Mouse (Mus musculus) lung, adult 18-20 months (tissue): Measurements from ENCODE around the gene Clic3.

ENCODE experiments used
- DNase-seq, 2 experiments: peaks; one replicate each; pipeline ENCODE4 v3.0.0; 2022; ENCODE audit warnings: mixed read lengths in 2 of 2

The Clic3 gene

GRCm38 (mm10) chr2:25484901-25485647 is 28.4 kb downstream of the Clic3 start:
- DNase-seq = no peak

DNA sequence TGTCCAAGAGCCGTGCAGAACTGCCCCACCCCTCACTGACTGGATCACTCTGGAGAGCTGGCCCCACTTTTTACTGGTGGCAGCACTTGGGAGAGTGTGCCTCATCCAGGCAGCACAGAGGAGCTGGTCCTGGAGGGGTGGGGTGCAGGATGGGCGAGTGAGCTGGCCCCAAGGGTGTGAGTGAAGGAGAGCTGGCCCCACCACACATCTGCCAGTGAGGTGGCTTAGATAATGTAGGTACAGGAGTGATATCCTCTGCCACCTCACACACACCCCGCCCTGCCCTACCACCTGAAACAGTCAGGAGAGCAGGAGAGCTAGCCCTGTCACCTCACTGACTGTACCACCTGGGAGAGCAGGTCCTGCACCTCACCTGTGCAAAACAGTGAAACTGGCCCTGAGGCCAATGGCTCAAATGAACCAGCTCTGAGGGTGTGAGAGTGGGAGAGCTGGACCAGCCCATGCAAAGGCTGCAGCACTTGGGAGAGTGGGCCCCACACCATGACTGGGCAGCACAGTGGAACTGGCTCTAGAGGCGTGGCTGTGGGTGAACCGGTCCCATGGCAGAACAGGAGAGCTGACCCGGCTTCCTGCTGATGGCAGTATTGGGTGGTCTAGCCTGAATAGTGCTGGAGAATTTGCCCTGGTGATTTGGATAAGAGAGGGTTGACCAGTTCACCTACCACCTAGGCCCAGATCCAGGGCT is 31.5 kb downstream of the Clic3 start:
- no peak for DNase-seq

DNA sequence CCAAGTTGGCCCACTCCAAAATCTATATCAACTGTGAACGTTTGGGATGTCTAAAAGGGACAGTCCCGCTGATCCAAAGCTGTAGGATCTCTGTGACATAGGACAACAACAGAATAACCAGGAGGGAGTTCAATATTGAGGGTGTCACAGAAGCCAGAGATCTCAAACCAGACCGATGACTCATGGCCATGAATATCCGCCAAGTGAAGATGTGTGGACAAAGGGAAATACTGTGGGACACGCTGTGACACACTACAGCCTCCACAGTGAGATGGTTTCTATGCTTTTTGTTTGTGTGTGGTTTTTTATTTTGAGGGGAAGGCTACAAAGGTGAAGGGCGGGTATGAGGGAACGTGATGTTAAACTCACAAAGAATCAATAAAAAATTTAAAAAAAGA is 32.0 kb downstream of the Clic3 start:
- no peak for DNase-seq

DNA sequence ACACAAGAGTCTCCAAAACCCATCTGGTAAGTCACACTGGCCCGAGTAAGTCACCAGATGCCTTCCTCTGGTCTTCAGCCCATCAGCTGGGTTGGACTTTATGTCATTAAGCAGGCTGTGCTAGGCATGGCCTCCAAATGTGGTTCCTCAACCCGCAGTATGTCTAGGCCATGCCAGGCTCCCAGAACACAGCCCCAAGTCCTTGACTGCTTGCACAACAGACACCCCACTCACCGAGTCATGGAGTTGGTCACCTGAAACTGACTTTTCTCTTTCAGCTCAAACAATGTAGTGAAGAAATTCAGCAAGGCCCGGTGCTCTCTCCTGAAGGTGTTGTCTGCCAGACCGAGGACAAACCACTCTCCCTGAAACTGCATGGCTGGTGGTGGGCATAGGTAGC is 36.4 kb downstream of the Clic3 start:
- DNase-seq = no peak

DNA sequence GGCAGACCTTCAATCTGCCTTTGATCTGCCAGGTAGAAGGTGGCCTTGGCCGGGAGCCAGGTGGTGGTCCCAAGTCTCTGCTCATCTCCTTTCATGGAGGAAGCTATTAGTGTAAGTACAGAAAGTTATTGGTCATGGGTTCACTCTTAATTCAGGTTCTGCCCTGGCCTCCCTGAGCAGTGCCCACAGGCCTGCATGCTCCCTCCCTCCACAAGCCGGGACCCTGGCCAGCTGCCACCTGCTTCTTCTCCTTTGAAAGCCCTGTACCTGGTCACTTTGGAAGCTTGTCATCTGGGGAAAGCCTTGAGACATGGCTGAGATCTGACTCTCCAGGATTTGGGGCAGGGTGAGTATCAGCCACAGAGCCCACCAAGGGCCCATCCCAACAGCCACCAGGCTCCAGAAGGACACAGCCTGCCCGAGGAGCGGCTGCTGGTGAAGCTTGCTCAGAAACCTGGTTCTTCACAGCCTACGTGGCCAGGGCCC is 36.9 kb downstream of the Clic3 start, which contains the start of gene Lcn12:
Gene Lcn12, minus strand, starts transcription at position 436 of the 486 bp plus-strand sequence.
- DNase-seq = no peak

- DNase-seq = no peak
These were observed 39.8 kb downstream of the Clic3 start for GRCm38 (mm10) chr2:25496462-25496861.

DNA sequence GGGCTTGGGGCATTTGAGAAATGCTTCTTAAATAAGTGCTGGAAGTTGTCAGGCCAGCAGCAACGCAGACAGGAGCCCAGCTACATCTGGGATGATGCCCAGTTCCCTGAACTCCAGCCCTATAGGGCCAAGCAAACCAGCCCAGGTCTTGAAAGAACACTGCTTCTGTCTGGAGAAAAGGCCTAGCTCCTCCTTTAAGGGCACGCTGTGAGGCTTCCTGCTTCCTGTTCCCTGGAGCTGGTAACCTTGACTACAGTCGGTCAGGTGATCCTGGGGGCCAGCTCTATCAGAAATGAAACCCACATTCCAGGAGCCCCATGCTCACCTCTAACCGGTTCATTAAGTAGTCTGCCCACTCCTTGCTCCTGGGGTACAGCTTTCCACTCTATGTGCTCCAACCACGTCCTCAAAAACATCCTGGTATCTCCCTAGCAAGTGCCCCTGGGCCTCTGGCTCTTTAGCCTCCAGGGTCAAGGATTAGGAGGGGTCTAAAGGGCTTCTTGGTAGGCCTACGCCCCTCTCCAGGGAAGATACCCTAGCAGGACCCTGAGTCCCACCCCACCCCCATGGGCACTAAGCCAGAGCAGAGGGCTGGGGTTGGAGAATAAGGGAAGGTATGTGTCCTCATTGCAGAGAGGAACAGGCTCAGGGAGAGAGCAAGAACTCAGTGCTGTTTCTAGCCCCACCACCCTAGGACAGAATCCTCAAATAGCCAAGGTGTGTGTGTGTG is 41.4 kb downstream of the Clic3 start:
- DNase-seq = peak in 1 of 2 experiments; percentile 26

DNA sequence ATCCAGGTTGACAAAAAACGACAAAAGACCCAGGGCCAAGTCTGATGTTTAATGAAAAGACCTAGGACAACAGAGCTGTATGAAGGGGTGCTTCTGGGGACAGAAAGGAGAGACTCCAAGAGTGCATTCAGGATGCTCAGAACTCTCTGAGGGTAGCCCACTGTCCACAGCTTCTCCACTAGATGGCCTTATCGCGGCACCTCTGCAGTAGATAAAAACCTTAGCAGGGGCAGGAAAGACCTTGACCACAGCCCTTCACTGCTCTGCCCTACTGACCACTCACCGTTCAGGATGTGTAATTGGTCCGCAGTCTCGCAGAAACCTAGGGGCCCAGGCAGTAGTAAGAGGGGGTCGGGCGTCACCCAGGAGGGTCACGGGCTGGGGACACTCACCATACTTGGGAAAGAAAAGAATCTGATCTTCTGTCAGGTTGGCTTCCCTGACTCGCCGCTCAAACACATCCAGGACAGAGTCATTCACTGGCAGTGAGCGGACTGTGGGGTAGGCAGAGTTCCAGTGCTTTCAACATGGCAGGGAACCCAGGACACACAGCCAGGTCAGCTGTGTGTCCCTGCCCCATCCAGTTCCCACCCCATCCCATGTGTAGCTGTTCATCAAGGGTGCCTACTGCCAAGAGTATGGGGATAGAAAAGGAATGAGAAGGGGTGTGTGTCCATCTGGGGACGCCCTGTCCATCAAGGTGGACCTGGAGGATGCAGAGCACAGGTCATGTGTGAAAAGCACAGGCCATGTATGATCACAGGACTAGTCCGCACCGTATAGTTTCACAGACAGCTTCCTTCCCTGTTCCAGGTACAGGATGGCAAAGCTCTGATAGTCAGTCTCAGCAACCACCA is 42.2 kb downstream of the Clic3 start:
- no peak for DNase-seq

DNA sequence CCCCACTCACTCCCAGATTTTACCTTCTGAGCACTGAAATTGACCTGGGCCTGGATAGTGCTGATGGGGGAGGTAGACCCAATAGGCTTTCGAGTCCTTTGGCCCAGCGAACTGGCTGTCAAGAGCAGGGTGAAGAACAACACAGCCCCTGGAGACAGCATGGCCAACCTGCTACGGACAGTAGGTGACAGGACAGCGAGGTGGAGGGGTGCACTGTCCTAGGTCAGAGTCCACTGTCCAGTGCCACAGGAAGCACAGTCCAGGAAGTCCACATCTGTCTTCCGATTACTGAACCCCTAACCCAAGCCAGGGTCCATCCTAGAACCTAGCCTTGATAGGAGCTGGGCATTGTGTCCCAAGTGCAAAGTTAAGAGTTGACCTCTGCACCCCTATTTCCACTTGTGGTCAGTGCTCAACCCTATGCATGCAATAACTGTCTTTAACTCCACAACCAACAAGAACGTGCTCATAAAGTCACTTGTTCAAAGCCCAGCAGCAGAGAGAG is 43.5 kb downstream of the Clic3 start:
- DNase-seq = no peak

GRCm38 (mm10) chr2:25500576-25501405 is 44.2 kb downstream of the Clic3 start, which contains the start of gene Fbxw5:
Gene Fbxw5, plus strand, starts transcription at chr2:25500750.
- peak; percentile 86 to 90 for DNase-seq

DNA sequence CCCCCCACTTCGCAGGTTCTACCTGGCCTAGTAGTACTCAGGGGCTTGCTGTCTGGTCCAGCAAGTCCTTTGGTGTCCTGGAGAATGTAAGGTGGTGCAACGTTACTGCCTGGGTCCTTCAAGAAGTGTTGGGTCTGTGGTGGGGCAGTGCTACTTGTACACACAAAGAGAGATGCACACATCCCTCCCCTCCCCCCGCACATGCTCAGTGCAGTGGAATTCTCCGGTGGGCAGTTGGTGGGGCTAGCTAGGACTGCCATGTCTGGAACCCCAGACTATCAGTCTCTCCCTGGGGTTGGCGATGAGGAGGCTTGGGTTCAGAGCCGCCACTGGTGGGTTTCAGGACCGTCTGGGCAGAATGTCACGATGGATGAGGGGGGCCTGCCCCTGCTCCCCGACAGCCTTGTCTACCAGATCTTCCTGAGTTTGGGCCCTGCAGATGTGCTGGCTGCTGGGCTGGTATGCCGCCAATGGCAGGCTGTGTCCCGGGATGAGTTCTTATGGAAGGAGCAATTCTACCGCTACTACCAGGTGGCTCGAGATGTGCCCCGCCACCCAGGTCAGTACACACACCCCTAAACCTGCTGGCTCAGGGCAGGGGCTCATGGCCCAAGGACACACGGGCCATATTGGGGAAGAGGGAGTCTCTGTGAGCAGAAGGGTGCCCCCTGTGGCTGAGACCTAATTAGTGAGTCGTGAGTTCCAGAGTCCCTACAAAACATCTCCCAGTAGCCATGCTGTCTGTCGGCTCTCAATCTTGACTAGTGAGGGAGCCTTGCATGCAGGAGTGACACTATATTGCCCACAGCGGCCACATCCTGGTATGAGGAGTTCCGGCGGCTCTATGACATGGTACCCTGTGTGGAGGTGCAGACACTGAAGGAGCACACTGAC is 45.2 kb downstream of the Clic3 start, which contains the start of gene C8g:
Gene C8g, minus strand, starts transcription at position 127 of the 894 bp plus-strand sequence.
- no peak for DNase-seq

GRCm38 (mm10) chr2:25502726-25503125 is 46.1 kb downstream of the Clic3 start:
- DNase-seq = no peak

DNA sequence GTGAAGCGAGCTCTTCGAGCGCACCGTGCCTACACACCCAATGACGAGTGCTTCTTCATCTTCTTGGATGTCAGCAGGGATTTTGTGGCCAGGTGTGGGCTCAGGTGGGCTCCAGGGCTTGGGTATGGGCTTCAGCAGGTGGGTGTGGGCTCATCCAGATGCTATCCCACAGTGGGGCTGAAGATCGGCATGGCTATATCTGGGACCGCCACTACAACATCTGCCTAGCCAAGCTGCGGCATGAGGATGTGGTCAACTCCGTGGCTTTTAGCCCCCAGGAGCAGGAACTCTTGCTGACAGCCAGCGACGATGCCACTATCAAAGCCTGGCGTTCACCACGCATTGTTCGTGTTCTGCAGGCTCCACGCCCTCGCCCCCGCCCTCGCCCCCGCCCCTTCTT is 47.9 kb downstream of the Clic3 start:
- DNase-seq = no peak

DNA sequence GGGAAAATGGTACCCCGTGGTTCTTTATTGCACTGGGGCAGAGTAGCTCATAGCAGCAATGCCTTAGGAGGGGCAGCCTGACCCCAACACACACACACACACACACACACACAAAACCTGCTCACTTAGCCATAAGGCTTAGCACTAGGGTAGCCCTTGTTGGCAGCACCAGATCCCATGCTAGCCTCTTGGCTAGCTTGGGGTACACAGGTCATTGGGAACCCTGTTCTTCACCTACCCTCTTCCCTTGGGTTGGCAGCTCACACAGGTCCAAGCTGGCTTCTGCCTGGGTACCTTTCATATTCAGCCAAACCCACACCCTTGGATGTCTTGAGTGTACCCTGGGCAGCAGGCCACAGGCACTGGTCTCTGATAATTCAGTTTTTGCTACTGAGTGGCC is 48.4 kb downstream of the Clic3 start:
- no peak for DNase-seq

DNA sequence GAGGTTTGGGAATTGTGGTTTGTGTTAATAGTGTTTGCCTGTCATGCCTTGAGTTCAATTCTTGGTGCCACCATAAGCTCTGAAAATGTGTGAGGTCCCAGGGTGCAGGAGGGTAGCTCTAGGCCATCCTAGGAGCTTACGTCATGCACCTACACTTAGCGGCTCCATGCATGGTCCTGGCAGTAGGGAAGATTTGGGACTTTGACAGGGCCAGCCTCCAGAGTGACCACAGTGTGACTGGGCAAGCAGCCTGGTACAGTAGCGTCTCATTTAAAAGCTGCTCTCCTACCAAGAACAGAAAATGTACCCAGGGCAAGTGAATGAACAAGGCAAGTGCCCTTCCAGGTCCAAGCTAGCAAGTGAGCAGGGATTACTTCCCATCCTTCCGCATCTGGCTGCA is 49.2 kb downstream of the Clic3 start:
- DNase-seq = no peak

DNA sequence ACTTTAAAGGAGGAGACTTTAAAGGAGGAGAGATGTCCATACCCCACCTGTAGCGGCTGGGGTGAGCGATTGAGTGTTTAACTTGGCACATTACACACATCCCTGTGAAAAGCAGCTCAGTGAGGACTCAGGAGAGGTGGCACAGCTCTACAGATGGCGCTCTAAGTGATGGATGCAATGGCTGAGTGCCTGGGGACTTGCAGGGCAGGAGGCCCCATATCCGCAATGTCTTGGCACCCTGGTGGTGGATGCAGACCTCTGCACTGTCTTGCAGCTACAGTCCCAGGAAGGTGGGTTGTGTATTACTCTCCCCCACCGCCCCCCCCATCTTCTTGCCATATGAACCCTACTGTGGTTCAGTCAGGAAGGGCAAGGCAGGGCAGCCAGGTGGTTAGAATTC is 50.3 kb downstream of the Clic3 start:
- peak; percentile 39 to 54 for DNase-seq
